Mouse (Mus musculus) embryo, embryonic 11 days (tissue): ENCODE measurements around the gene Mbd6.

Source experiments
- DNase-seq: peaks from one replicate; pipeline ENCODE4 v3.0.0-alpha.2; 2015

The Mbd6 gene

GRCm38 (mm10) chr10:127261706-127262547, 26.9 kb downstream of the Mbd6 start:
- no peak for DNase-seq

- DNase-seq: no peak
These were observed 30.3 kb downstream of the Mbd6 start for GRCm38 (mm10) chr10:127258489-127258888.

- no peak for DNase-seq
These were observed 31.0 kb downstream of the Mbd6 start for GRCm38 (mm10) chr10:127257790-127258189.

- peak; percentile 88 for DNase-seq
These were observed 33.0 kb downstream of the Mbd6 start for GRCm38 (mm10) chr10:127255625-127256345.

GRCm38 (mm10) chr10:127250810-127251209, 38.0 kb downstream of the Mbd6 start:
- DNase-seq: no peak

- DNase-seq: no peak
These were observed 50.5 kb downstream of the Mbd6 start for GRCm38 (mm10) chr10:127238241-127238824.

GRCm38 (mm10) chr10:127236541-127236940, 52.3 kb downstream of the Mbd6 start:
- DNase-seq: peak; percentile 30

- no peak for DNase-seq
These were observed 55.7 kb downstream of the Mbd6 start for GRCm38 (mm10) chr10:127233141-127233540.
